Mouse (Mus musculus): ENCODE data around the gene Col5a2. TPM values are rescaled to one million over a fixed set of nuclear protein-coding genes. Genes with fewer than 3 reads are reported as not detected.

Gene Col5a2
- total and polyA plus RNA-seq, 3 experiments = 0.38 TPM; not detected in 2

DNA sequence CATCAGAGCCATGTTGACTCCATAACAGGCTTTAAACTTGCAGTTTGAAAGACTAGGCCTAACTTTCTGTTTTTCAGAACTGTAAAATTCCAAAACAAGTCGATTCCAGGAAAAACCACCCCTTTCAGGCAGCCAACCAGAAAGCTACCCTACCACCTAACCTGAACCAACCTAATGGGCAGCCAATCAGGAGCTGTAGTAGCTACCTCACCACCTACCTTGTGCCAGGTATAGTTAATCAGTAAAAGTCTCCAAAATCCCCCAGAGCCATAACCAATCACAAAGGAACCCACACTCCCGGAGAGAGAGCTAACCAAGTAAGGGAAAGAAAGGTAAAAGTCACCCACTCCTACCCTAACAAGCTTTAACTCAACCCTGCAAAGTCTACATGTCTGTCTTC lies 18.4 kb upstream of the Col5a2 start:
- Histone ChIP-seq H3K4me3 (ENCODE audit: low read depth, low read length) (no peak overlapping the region), H3K4me1 (ENCODE audit: insufficient read depth, low read depth, low read length) (no peaks in the 10 kb centered on the region), H3K9me3 (replicated peaks) (no peaks in the 10 kb centered on the region), H3K27me3 (ENCODE audit: insufficient read depth, low read length) (no peaks in the 10 kb centered on the region), H3K36me3 (replicated peaks) (no peaks in the 10 kb centered on the region)
- TF ChIP-seq GATA1 (IDR thresholded peaks at IDR 0.05; ENCODE audit: borderline replicate concordance, low read length) (no peak), GATA2 (IDR thresholded peaks at IDR 0.05; ENCODE audit: borderline replicate concordance, low read depth, low read length) (no peak), POLR2AphosphoS5 (IDR thresholded peaks at IDR 0.05; ENCODE audit: insufficient replicate concordance, low read depth, low read length) (no peak), TAL1 (conservative IDR thresholded peaks at IDR 0.05; ENCODE audit: low read depth, low read length) (no peak), CTCF (IDR thresholded peaks at IDR 0.05; ENCODE audit: low read depth, low read length) (no peak)
- no peak for ATAC-seq (ENCODE audit: extremely low read depth, insufficient number of reproducible peaks, low FRiP score, poor library complexity, severe bottlenecking)
- DNase-seq (ENCODE audit: low spot score) = no peak

GRCm38 (mm10) chr1:45502241-45502741 lies 791 bp downstream of the Col5a2 start:
- Histone ChIP-seq H3K36me3 (replicated peaks) (no peaks in the 10 kb centered on the region), H3K27me3 (ENCODE audit: insufficient read depth, low read length) (no peaks in the 10 kb centered on the region), H3K9me3 (replicated peaks) (no peaks in the 10 kb centered on the region), H3K4me3 (ENCODE audit: low read depth, low read length) (no peak overlapping the region), H3K4me1 (ENCODE audit: insufficient read depth, low read depth, low read length) (no peaks in the 10 kb centered on the region)
- no peak for DNase-seq (ENCODE audit: low spot score)
- no peak for ATAC-seq (ENCODE audit: extremely low read depth, insufficient number of reproducible peaks, low FRiP score, poor library complexity, severe bottlenecking)
- no peak for TF ChIP-seq POLR2AphosphoS5 (IDR thresholded peaks at IDR 0.05; ENCODE audit: insufficient replicate concordance, low read depth, low read length)
- TF ChIP-seq GATA2 (IDR thresholded peaks at IDR 0.05; ENCODE audit: borderline replicate concordance, low read depth, low read length) = no peak
- TF ChIP-seq GATA1 (IDR thresholded peaks at IDR 0.05; ENCODE audit: borderline replicate concordance, low read length) = no peak
- no peak for TF ChIP-seq TAL1 (conservative IDR thresholded peaks at IDR 0.05; ENCODE audit: low read depth, low read length)
- TF ChIP-seq CTCF (IDR thresholded peaks at IDR 0.05; ENCODE audit: low read depth, low read length) = no peak

DNA sequence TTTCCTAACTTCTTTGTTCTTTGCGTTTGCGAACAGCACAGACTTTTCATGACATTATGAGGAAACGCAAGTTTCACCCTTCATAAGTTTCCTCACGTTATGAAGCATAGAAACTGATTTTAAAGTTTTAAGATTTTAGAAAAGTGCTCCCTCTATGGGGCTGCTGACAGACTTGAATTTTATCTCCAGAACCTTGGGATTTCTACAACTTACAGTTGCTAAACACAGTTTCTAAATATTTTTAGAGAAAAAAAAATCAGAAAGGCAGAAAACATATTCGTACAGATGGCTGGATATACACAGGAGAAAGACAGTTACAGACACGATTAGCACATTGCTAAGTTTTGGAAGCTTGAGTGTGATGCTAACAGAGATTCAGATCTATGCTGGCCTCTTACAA lies 1.6 kb downstream of the Col5a2 start:
- Histone ChIP-seq H3K4me3 (ENCODE audit: low read depth, low read length) (no peak overlapping the region), H3K36me3 (replicated peaks) (no peaks in the 10 kb centered on the region), H3K27me3 (ENCODE audit: insufficient read depth, low read length) (no peaks in the 10 kb centered on the region), H3K4me1 (ENCODE audit: insufficient read depth, low read depth, low read length) (no peaks in the 10 kb centered on the region), H3K9me3 (replicated peaks) (no peaks in the 10 kb centered on the region)
- TF ChIP-seq GATA1 (IDR thresholded peaks at IDR 0.05; ENCODE audit: borderline replicate concordance, low read length) = no peak
- no peak for DNase-seq (ENCODE audit: low spot score)
- no peak for ATAC-seq (ENCODE audit: extremely low read depth, insufficient number of reproducible peaks, low FRiP score, poor library complexity, severe bottlenecking)

DNA sequence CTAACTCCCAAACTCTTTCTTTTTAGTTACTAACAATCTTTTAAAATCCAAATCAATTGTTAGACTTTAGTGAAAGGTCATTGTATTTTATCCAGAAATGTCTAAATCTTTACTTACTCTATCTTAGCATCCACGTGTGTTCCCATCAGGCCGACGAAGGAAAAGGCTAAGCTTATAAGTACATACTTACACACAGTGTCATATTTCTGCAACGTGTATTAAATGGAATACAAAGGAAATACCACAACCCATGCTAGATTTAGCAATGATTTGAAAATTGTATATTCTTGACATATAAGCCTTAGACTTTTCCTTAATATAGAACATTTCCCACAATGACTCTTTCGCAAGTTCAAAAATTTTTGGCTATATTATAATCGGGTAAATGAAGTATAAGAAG lies 2.6 kb downstream of the Col5a2 start:
- H3K27me3 ChIP-seq (ENCODE audit: insufficient read depth, low read length) = no peaks in the 10 kb centered on the region
- no peaks in the 10 kb centered on the region for H3K9me3 ChIP-seq (replicated peaks)
- DNase-seq (ENCODE audit: low spot score) (no peak), ATAC-seq (ENCODE audit: extremely low read depth, insufficient number of reproducible peaks, low FRiP score, poor library complexity, severe bottlenecking) (no peak)
- H3K36me3 ChIP-seq (replicated peaks) = no peaks in the 10 kb centered on the region
- TF ChIP-seq CTCF (IDR thresholded peaks at IDR 0.05; ENCODE audit: low read depth, low read length) (no peak), GATA2 (IDR thresholded peaks at IDR 0.05; ENCODE audit: borderline replicate concordance, low read depth, low read length) (no peak), POLR2AphosphoS5 (IDR thresholded peaks at IDR 0.05; ENCODE audit: insufficient replicate concordance, low read depth, low read length) (no peak), GATA1 (IDR thresholded peaks at IDR 0.05; ENCODE audit: borderline replicate concordance, low read length) (no peak)
- H3K4me1 ChIP-seq (ENCODE audit: insufficient read depth, low read depth, low read length) = no peaks in the 10 kb centered on the region
- H3K4me3 ChIP-seq (ENCODE audit: low read depth, low read length) = no peak overlapping the region

DNA sequence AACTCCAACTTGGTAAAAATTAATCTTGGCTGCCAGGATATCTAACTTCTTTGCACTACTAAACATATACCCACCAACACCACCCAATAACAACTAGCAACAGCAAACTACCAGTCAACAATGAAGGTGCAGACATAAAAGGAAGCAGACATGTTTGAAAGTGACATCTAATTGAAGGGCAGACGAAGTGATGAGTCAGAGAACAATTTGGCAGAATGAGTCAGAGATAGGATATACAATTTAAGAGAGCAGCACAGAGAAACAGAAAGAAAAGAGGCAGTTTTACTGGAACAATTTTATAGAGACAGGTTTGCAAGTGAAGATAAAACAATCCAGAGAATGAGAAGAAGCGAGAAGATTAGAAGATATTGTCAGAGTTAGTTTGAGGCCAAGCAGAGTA lies 8.1 kb downstream of the Col5a2 start:
- TF ChIP-seq GATA1 (IDR thresholded peaks at IDR 0.05; ENCODE audit: borderline replicate concordance, low read length) (no peak), TAL1 (conservative IDR thresholded peaks at IDR 0.05; ENCODE audit: low read depth, low read length) (no peak), CTCF (IDR thresholded peaks at IDR 0.05; ENCODE audit: low read depth, low read length) (no peak), POLR2AphosphoS5 (IDR thresholded peaks at IDR 0.05; ENCODE audit: insufficient replicate concordance, low read depth, low read length) (no peak), GATA2 (IDR thresholded peaks at IDR 0.05; ENCODE audit: borderline replicate concordance, low read depth, low read length) (no peak)
- Histone ChIP-seq H3K4me1 (ENCODE audit: insufficient read depth, low read depth, low read length) (no peaks in the 10 kb centered on the region), H3K36me3 (replicated peaks) (no peaks in the 10 kb centered on the region), H3K9me3 (replicated peaks) (no peaks in the 10 kb centered on the region), H3K4me3 (ENCODE audit: low read depth, low read length) (no peak overlapping the region), H3K27me3 (ENCODE audit: insufficient read depth, low read length) (no peaks in the 10 kb centered on the region)
- DNase-seq (ENCODE audit: low spot score) (no peak), ATAC-seq (ENCODE audit: extremely low read depth, insufficient number of reproducible peaks, low FRiP score, poor library complexity, severe bottlenecking) (no peak)

- TF ChIP-seq POLR2AphosphoS5 (IDR thresholded peaks at IDR 0.05; ENCODE audit: insufficient replicate concordance, low read depth, low read length) (no peak), CTCF (IDR thresholded peaks at IDR 0.05; ENCODE audit: low read depth, low read length) (no peak), TAL1 (conservative IDR thresholded peaks at IDR 0.05; ENCODE audit: low read depth, low read length) (no peak), GATA1 (IDR thresholded peaks at IDR 0.05; ENCODE audit: borderline replicate concordance, low read length) (no peak), GATA2 (IDR thresholded peaks at IDR 0.05; ENCODE audit: borderline replicate concordance, low read depth, low read length) (no peak)
- H3K4me3 ChIP-seq (ENCODE audit: low read depth, low read length) = no peak overlapping the region
- no peaks in the 10 kb centered on the region for H3K4me1 ChIP-seq (ENCODE audit: insufficient read depth, low read depth, low read length)
- H3K36me3 ChIP-seq (replicated peaks) = no peaks in the 10 kb centered on the region
- ATAC-seq (ENCODE audit: extremely low read depth, insufficient number of reproducible peaks, low FRiP score, poor library complexity, severe bottlenecking) = no peak
- H3K27me3 ChIP-seq (ENCODE audit: insufficient read depth, low read length) = no peaks in the 10 kb centered on the region
- H3K9me3 ChIP-seq (replicated peaks) = no peaks in the 10 kb centered on the region
- DNase-seq (ENCODE audit: low spot score) = no peak
These were observed 10.9 kb downstream of the Col5a2 start for GRCm38 (mm10) chr1:45492130-45492723.

All from G1E (cell line).